Mouse (Mus musculus) left cerebral cortex, postnatal 10 days (tissue): ENCODE measurements at regions not wholly inside any gene's neighbourhood (a gene's known extent, or its start where the extent isn't known, plus 50 kb on each side); places are given as distances from the start of the nearest gene placed in this dataset.

Experiments used
- DNase-seq, 2 experiments: peaks; one replicate each; pipeline ENCODE4 v3.0.0; 2021 to 2022; ENCODE audit warnings: low spot score in 2 of 2, mixed read lengths in 1 of 2; ENCODE audit errors: extremely low spot score in 1 of 2
- intact Hi-C: fragments of 180-260 bp; cut with DNase I; formaldehyde crosslinking; loops from one replicate; pipeline ENCODE4 v1.15.1; 2025

GRCm38 (mm10) chr19:54391406-54391805, 347.5 kb downstream of the Adra2a start:
- no peak for DNase-seq
- intact Hi-C loops, result no loop called here

DNA sequence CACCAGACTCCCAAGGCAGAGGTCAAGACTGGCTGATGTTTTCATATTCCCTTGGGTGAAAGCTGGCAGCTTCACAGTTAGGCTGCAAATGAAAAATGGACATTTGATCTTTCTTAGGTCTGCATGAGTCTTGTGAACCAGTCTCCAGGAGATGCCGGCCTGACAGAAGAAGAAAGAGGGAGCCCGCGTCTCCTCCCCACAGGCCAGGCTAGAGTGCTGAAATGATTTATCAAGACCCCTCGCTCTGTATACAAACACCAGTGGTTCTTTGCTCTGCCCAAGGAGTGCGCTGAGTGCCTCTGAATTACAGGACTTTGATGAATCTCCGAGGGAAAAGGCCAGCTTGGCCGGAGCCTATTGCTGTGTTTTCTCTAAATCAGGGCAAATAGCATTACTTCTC, 355.7 kb downstream of the Adra2a start:
- no peak for DNase-seq
- intact Hi-C loops, result no loop called here

DNA sequence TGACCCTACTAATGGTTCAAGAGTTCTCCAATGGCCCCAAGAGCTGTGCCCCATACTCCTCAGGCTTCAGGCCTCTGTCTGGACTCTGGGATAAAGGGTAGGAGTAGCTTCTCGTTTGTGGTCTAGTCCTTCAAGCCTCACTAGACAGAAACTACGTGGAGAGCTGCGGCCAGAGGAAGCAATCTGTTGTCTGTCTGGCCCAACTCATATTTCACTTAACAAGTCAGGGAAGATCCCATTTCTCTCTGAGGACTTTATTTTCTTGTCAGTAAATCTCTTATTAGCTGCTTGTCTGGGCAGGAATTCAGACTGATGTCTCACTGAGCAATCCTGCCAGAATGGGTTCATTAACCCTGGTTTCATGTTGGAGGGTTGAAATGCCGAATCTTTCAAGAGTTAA, 364.0 kb downstream of the Adra2a start:
- intact Hi-C loops, result no loop called here
- no peak for DNase-seq

GRCm38 (mm10) chr19:54429062-54429461, 385.1 kb downstream of the Adra2a start:
- DNase-seq, result no peak
- intact Hi-C loops, result no loop called here

GRCm38 (mm10) chr19:54440713-54441112, 396.8 kb downstream of the Adra2a start:
- no peak for DNase-seq
- intact Hi-C loops, result no loop called here

DNA sequence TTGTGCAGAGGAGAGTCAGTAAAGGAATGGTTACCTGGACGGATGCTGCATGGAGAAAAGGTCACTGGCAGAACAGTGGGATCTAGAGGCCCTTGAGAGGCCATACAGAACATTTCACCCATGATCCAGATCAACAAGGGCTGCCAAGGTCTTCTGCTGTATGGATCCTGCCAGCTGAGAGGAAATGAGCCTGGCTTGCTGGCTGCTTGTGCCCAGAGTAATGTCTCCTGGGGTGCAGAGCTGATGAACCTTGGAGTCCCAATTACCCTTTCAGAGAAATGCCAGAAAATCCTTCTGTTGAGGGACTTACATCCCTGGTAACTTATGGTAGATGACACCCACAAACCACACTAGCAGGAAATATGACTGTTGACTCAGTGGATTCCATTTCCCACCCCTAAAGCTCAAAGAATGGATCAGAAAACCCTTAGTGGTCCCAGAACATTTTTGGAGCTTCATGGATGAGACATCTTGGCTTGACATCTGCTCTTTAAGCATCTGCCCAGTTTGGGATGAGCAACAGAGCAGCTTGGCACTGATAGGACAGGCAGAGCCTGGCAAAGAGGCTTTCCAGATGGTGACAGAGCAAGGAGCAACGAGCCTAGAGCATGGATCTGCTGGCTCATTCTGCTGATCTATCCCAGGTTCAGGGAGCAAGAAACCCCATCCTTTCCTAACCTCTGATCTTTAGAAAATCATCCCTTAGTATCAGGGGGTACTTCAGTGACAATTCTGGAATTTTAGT, 416.6 kb downstream of the Adra2a start:
- intact Hi-C loops, result no loop called here
- DNase-seq, result no peak

DNA sequence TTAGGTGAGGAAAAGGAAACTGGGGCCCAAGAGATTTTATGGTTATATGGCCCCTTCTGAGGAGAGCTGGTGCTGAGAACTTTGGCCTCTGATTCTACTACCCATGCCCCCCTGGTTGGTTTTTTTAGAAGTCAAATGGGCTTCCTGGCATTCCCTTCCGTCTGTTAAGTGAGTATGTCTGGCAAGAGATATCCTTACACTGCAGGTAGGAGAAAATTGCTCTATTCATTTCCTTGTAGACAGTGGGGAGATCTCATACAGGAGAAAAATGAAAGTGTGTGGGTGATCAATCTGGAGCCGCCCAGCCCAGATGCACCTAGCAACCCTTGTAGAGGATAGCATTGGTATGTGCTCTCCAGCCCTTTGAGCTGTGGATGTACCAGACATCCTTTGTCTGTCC, 418.5 kb downstream of the Adra2a start:
- intact Hi-C loops, result no loop called here
- DNase-seq, result no peak

GRCm38 (mm10) chr19:54470034-54470433, 426.1 kb downstream of the Adra2a start:
- DNase-seq, result no peak
- intact Hi-C loops, result no loop called here

DNA sequence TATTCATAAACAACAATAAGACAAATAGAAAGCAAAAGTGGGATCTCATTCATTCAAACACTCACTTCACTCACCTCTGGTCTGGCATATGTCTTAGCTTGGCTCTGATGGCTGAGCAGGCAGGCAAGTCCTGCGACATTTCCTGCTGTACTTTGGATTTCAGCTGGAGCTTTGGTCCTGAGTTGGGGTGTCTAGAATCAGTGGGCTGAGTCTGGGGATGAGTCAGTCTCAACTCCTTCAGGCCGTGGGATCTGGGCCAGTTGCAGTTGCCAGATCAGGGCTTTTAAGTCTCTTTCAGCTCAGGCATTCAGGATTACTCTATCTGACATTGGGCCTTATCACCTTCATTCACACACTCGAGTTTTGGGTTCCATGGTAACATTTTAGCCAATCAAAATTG, 454.1 kb downstream of the Adra2a start:
- DNase-seq, result no peak
- intact Hi-C loops, result no loop called here

DNA sequence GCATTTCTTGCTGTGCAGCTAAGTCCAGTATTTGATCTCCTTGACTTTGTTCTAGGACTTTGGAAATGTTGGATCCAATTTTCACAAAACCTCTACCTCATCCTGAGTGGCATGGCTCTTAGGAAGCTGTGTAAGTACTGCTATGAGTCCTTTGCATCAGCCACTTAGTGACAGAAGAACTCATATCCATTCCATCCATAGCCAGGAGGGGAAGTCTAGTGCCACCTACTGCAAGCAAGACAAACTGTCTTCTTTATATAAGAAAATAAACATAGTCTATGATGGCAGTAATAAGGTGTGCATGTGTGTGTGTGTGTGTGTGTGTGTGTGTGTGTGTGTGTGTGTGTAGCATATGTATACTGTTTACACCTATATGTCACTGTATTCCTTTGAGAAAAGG, 489.9 kb downstream of the Adra2a start:
- DNase-seq, result no peak
- intact Hi-C loops, result no loop called here

GRCm38 (mm10) chr19:54555351-54555750, 511.4 kb downstream of the Adra2a start:
- DNase-seq, result no peak
- intact Hi-C loops, result no loop called here

DNA sequence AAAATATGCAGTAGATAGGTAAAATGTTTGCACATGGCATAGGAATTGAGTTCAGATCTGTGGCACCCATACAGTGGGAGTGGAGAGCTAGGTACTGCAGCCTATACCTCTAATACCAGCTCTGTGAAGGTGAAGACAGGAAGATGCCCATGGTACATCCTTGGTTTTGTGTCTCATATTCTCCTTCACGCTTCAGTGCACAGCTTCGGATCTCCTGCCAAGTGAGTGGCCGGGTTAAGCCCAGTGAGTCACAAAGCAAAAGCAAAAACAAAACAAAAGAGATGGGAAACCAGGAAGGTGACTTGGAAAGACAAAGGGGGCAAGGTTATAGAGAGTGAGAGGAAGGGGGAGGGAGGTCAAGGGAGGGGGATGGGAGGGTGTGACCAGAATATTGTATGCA, 514.0 kb downstream of the Adra2a start:
- no peak for DNase-seq
- intact Hi-C loops, result no loop called here

GRCm38 (mm10) chr19:54583574-54583973, 539.6 kb downstream of the Adra2a start:
- DNase-seq, result no peak
- intact Hi-C loops, result no loop called here

DNA sequence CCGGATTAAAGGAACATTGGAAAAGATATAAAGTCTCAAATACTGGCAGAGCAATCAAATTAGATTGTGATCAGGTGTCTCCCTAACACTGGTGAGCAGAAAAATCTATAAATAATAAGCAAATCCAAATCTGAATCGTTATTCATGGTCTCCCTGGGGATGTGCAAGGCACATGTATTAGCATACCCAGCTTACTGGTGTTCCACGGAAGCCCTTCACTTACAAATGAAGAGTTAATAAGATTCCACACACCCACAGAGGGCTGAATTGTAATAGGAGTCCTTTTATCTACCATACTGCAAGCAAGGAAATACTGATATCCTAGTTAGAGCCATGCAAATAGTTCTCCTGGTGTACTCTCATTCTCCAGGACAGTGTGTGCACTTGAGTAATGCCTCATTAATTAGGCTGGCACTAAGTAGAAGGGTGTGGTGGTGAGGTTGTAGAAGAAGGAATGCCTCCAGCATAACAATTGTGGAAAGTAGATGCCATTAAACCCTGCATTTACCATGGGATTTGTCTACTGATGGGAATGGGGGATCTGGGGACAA, 540.8 kb downstream of the Adra2a start:
- intact Hi-C loops, result no loop called here

GRCm38 (mm10) chr19:54585326-54585725, 541.4 kb downstream of the Adra2a start:
- no peak for DNase-seq
- intact Hi-C loops, result no loop called here

More for the DNA sequence above, 540.8 kb downstream of the Adra2a start:
- no peak for DNase-seq

- intact Hi-C loops, result no loop called here
- DNase-seq, result no peak
These were observed 523.7 kb downstream of the Gpam start for GRCm38 (mm10) chr19:54603345-54603744.

DNA sequence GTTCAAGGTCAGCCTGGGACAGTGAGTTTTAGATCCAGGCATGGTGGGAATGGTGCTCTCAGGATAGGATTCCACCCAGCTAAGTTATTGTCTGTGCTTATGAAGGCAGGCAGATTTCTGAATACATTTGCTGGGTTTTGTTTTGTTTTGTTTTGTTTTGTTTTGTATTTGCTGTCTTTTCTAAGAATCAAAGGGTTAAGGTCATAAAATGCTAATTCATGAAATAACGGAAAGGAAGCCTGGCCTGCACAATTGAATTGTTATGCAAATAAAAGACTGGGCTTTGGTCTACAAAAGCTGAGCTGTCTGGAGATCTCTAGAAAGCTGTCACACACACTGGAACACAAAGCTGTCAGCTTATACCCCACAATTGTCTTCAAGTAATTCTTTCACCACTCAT, 521.7 kb downstream of the Gpam start:
- no peak for DNase-seq
- intact Hi-C loops, result no loop called here

- peak in 1 of 2 experiments; percentile 7 for DNase-seq
- intact Hi-C loops, result no loop called here
These were observed 510.1 kb downstream of the Gpam start for GRCm38 (mm10) chr19:54616924-54617323.
